Comparison of ENCODE assay signal across 7 mouse cellular contexts in genomic region chr2:71547829-71548228, GRCm38 (mm10). TPM values are rescaled to one million over a fixed set of nuclear protein-coding genes. Genes with fewer than 3 reads are reported as not detected.
DNase-seq lines count a peak whose midpoint lies in the region; ATAC-seq and TF ChIP-seq lines count a peak whose summit lies in the region.

No protein-coding gene starts in this region.

- no peaks in the 10 kb centered on the region for H3K36me3 ChIP-seq in heart, embryonic 10.5 days
- no peaks in the 10 kb centered on the region for H3K36me3 ChIP-seq in liver, embryonic 14.5 days (replicated peaks; ENCODE audit: control insufficient read depth, insufficient read depth, low read depth)
- no peaks in the 10 kb centered on the region for H3K36me3 ChIP-seq in small intestine, adult 2 months (ENCODE audit: control insufficient read depth, insufficient read depth, low read length)

- no peak overlapping the region for H3K27ac ChIP-seq in heart, embryonic 10.5 days
- H3K27ac ChIP-seq in liver, embryonic 14.5 days: no peak overlapping the region
- H3K27ac ChIP-seq in small intestine, adult 2 months (ENCODE audit: insufficient read depth, low read depth, low read length): no peak overlapping the region

- ATAC-seq in liver, embryonic 14.5 days (ENCODE audit: insufficient read depth): no peak

- peaks cover 95% of the 10 kb centered on the region for H3K27me3 ChIP-seq in heart, embryonic 10.5 days (ENCODE audit: insufficient read depth, poor library complexity, severe bottlenecking)
- peaks cover 93% of the 10 kb centered on the region for H3K27me3 ChIP-seq in liver, embryonic 14.5 days (ENCODE audit: control insufficient read depth, insufficient read depth, low read length)
- peaks cover 70% of the 10 kb centered on the region for H3K27me3 ChIP-seq in small intestine, adult 2 months (ENCODE audit: control insufficient read depth, insufficient read depth, low read length)

- under 1% methylated on average over 8 of the region's 8 CpGs for WGBS in heart, embryonic 10.5 days
- WGBS in liver, embryonic 14.5 days (ENCODE audit: insufficient replicate concordance): 1% methylated on average over 8 of the region's 8 CpGs
- WGBS in small intestine, adult 2 months: 3% methylated on average over 8 of the region's 8 CpGs

- no peak overlapping the region for H3K4me3 ChIP-seq in heart, embryonic 10.5 days
- no peak overlapping the region for H3K4me3 ChIP-seq in liver, embryonic 14.5 days (ENCODE audit: insufficient read depth in 1 of 2, low read depth in 2 of 2, low read length in 2 of 2)
- H3K4me3 ChIP-seq in small intestine, adult 2 months (ENCODE audit: low read depth, low read length): no peak overlapping the region

- no peak overlapping the region for H3K4me2 ChIP-seq in liver, embryonic 14.5 days (ENCODE audit: low read depth)

- peak; percentile 90 for TF ChIP-seq CTCF in liver, embryonic 14.5 days (IDR thresholded peaks at IDR 0.05; ENCODE audit: low read depth)
- TF ChIP-seq CTCF in small intestine, adult 2 months (IDR thresholded peaks at IDR 0.05; ENCODE audit: extremely low read depth, insufficient read length, insufficient replicate concordance, low read depth, low read length): peak; percentile 85; the same call in 1 of the 2 replicates

- TF ChIP-seq POLR2A in small intestine, adult 2 months (IDR thresholded peaks at IDR 0.05; ENCODE audit: low read depth, low read length): no peak

- DNase-seq in left cerebral cortex, postnatal 25 days (ENCODE audit: low spot score in 2 of 2): peak; percentile 54 to 57
- DNase-seq in left cerebral cortex, adult 9 months (ENCODE audit: low spot score in 2 of 2): no peak
- DNase-seq in Muller cell, postnatal 12 days (ENCODE audit: inconsistent ontology term): peak; percentile 63
- peak; percentile 90 for DNase-seq in cerebellum, postnatal 10 days
- DNase-seq in heart, embryonic 10.5 days (ENCODE audit: low spot score): peak; percentile 91
- peak; percentile 41 to 56 (median 44) for DNase-seq in liver, embryonic 14.5 days (ENCODE audit: low read depth in 3 of 3, low spot score in 3 of 3)

- H3K4me1 ChIP-seq in heart, embryonic 10.5 days: peaks cover 47% of the 10 kb centered on the region
- H3K4me1 ChIP-seq in liver, embryonic 14.5 days (replicated peaks; ENCODE audit: control insufficient read depth in 2 of 2, insufficient read depth in 2 of 2, low read length in 1 of 2): no peaks in the 10 kb centered on the region; a peak in 1 of 4 replicates
- peaks cover 26% of the 10 kb centered on the region for H3K4me1 ChIP-seq in small intestine, adult 2 months (ENCODE audit: control insufficient read depth, insufficient read depth, insufficient read length, low read length)

- no peaks in the 10 kb centered on the region for H3K9me3 ChIP-seq in heart, embryonic 10.5 days
- no peaks in the 10 kb centered on the region for H3K9me3 ChIP-seq in liver, embryonic 14.5 days (ENCODE audit: control insufficient read depth, low read length)

- no peak overlapping the region for H3K9ac ChIP-seq in liver, embryonic 14.5 days (replicated peaks)

- no peak for TF ChIP-seq EP300 in liver, embryonic 14.5 days (IDR thresholded peaks at IDR 0.05; ENCODE audit: low read depth)

- intact Hi-C loops in left cerebral cortex, postnatal 25 days (cut with DNase I): loop anchor here (5.0 kb wide), 1 partner anchor 1076 kb away; the partner anchor contains the start of gene Sp5

RNA-seq across cellular contexts. Expression of gene Dlx2, which starts 1.3 kb away (rescaled TPM):
- total RNA-seq in left cerebral cortex, postnatal 25 days (2021): 1 to 10 TPM; 5.3 to 5.4 TPM
- 3.0 and 3.9 TPM in 2 replicates for polyA plus RNA-seq in heart, embryonic 10.5 days (2016; fragmentation: Nextera tagmentation; extraction: Ambion mirVana)
- polyA plus RNA-seq in liver, embryonic 14.5 days (2012; rRNA removed): 0.01 and 0.05 TPM in 2 replicates
- polyA plus RNA-seq in liver, embryonic 14.5 days (2014; fragmentation: Nextera tagmentation; extraction: Ambion mirVana): not detected in 2 replicates
- polyA plus RNA-seq in small intestine, adult 2 months (2012; rRNA removed): 0.15 and 0.33 TPM in 2 replicates

RNA-seq across cellular contexts. Expression of gene Dlx1, which starts 19.9 kb away (rescaled TPM):
- 10 to 100 TPM; 15.9 to 19.9 TPM for total RNA-seq in left cerebral cortex, postnatal 25 days (2021)
- polyA plus RNA-seq in heart, embryonic 10.5 days (2016; fragmentation: Nextera tagmentation; extraction: Ambion mirVana): 3.5 and 4.3 TPM in 2 replicates
- 0.07 and 0.38 TPM in 2 replicates for polyA plus RNA-seq in liver, embryonic 14.5 days (2012; rRNA removed)
- not detected in 2 replicates for polyA plus RNA-seq in liver, embryonic 14.5 days (2014; fragmentation: Nextera tagmentation; extraction: Ambion mirVana)
- polyA plus RNA-seq in small intestine, adult 2 months (2012; rRNA removed): 0.14 and 0.32 TPM in 2 replicates

Comparison
In these comparisons a context has a peak if more than half of its experiments do, and no peak if none do; other contexts are left out.
1. DNase-seq: peak in left cerebral cortex, postnatal 25 days (2 of 2), Muller cell, postnatal 12 days (single experiment), cerebellum, postnatal 10 days (2 of 2), heart, embryonic 10.5 days (single experiment) and liver, embryonic 14.5 days (3 of 3); none in left cerebral cortex, adult 9 months (0 of 2).